Mouse (Mus musculus) hindbrain, embryonic 13.5 days (tissue): Measurements from ENCODE around the gene Pik3r5. TPM values are rescaled to one million over a fixed set of nuclear protein-coding genes. Genes with fewer than 3 reads are reported as not detected.
A peak's percentile ranks its signal among the peaks of the same experiment; 100 is the strongest.

Experiments
- ATAC-seq: fragments of 200-750 bp; cut with Nextera tagmentation; 2 replicates; pipeline ENCODE4 v1.8.0; 2017; ENCODE audit warnings: moderate TSS enrichment; ENCODE audit not compliant: low FRiP score
- H3K27ac ChIP-seq: fragments of 300-500 bp; sonication (generic); 2 replicates; pipeline ENCODE4 v1.5.1; 2015; ENCODE audit warnings: inconsistent platforms, mild to moderate bottlenecking, moderate library complexity
- H3K27me3 ChIP-seq: fragments of 300-500 bp; sonication (generic); 2 replicates; pipeline ENCODE4 v1.6.1; 2015; ENCODE audit warnings: mild to moderate bottlenecking, inconsistent platforms
- H3K36me3 ChIP-seq: fragments of 300-500 bp; sonication (generic); 2 replicates; pipeline ENCODE4 v1.6.1; 2015; ENCODE audit warnings: mild to moderate bottlenecking, inconsistent platforms
- H3K4me1 ChIP-seq: fragments of 300-500 bp; sonication (generic); replicated peaks from 2 replicates; pipeline ENCODE4 v1.6.1; 2015; ENCODE audit warnings: inconsistent platforms
- H3K4me2 ChIP-seq: fragments of 300-500 bp; sonication (generic); 2 replicates; pipeline ENCODE4 v1.6.1; 2015; ENCODE audit warnings: inconsistent platforms, mild to moderate bottlenecking, moderate library complexity
- H3K4me3 ChIP-seq: fragments of 300-500 bp; sonication (generic); 2 replicates; pipeline ENCODE4 v1.5.1; 2015; ENCODE audit warnings: mild to moderate bottlenecking, inconsistent platforms
- H3K9ac ChIP-seq: fragments of 300-500 bp; sonication (generic); 2 replicates; pipeline ENCODE4 v1.6.1; 2015; ENCODE audit warnings: mild to moderate bottlenecking, inconsistent platforms
- H3K9me3 ChIP-seq: fragments of 300-500 bp; sonication (generic); 2 replicates; pipeline ENCODE4 v1.6.1; 2016; ENCODE audit warnings: inconsistent platforms
- WGBS: fragments of 180-500 bp; shearing (Covaris S2); methylation state at CpG from one replicate; pipeline ENCODE4 v1.1.7; 2015; 5-methylcytosine and 5-hydroxymethylcytosine counted together
- polyA plus RNA-seq: library from polyadenylated mRNA; unstranded; fragments of >200 nt; fragmentation: Nextera tagmentation; extraction: Ambion mirVana; gene quantifications from 2 replicates; pipeline ENCODE4 v1.2.1, GENCODE M21; 2015

Gene Pik3r5
- polyA plus RNA-seq, 1 experiment from 2014 or later, result 0.97 TPM

DNA sequence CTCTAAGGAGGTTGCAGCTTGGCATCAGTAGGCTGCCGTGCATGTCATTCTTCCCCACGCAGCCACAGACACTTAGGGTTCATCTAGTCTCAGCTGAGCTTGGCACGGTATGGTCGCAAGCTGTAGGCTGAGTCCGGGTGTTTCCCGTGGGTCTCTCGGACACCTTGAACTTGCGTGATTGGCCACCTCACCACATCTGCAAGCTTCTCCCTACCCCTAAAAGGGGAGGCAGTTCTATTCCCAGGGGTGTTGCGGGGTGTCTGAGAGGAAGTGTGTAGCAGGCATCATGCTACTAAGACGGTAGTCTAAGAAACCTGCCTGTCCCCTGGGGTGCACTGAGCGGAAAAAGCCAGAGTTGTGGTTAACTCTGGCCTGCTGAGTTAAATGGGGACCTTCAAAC, 66.6 kb downstream of the Pik3r5 start:
- ATAC-seq, result no peak
- no peak overlapping the region for H3K9ac ChIP-seq

DNA sequence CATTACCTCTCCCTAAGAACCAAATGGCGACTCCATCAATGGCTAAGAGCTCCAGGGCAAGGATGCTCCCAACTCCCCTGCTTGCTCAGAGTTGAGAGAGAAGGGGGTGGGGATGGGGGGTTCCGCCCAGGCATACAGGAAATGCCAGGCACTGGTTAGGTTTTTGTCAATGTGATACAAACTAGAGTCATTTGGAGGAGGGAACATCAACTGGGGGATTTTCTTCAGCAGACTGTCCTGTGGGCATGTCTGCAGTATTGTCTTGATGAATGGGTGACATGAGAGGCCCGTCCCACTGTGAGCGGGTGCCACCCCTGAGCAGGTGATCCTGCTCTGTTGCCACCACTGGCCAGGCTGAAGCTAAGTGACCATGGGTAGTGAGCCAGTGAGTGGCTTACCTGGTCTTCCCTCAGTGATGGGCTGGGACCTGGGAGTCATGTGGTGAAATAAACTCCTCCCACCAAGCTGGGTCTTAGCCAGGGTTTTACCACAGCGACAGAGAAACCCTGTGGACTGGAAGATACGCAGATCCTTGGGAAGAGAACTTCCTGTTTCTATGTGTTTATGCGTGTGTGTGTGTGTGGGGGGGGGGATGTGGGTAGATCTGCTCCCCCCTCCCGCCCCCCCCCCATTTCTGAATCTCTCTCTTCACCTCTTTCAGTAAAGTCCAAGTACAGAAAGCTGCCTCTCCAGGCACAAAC, 67.2 kb downstream of the Pik3r5 start:
- Histone ChIP-seq H3K9ac (no peak overlapping the region), H3K9me3 (no peaks in the 10 kb centered on the region), H3K4me2 (no peak overlapping the region), H3K27ac (no peak overlapping the region), H3K36me3 (no peaks in the 10 kb centered on the region), H3K4me1 (peaks cover 6% of the 10 kb centered on the region; the same call in 1 of the 2 replicates), H3K4me3 (no peak overlapping the region), H3K27me3 (no peaks in the 10 kb centered on the region)
- ATAC-seq, result no peak
- WGBS, result 69% methylated on average over 8 of the region's 8 CpGs

More for the DNA sequence above, 66.6 kb downstream of the Pik3r5 start:
- Histone ChIP-seq H3K27me3 (no peaks in the 10 kb centered on the region), H3K4me3 (no peak overlapping the region), H3K4me2 (no peak overlapping the region), H3K4me1 (peaks cover 6% of the 10 kb centered on the region; the same call in 1 of the 2 replicates), H3K9me3 (no peaks in the 10 kb centered on the region), H3K27ac (no peak overlapping the region), H3K36me3 (no peaks in the 10 kb centered on the region)
- WGBS, result 89% methylated on average over 11 of the region's 11 CpGs

GRCm38 (mm10) chr11:68500949-68501350, 69.0 kb downstream of the Pik3r5 start:
- no peak for ATAC-seq
- H3K9ac ChIP-seq, result no peak overlapping the region
- H3K9me3 ChIP-seq, result no peaks in the 10 kb centered on the region
- no peak overlapping the region for H3K27ac ChIP-seq
- WGBS, result 64% methylated on average over 14 of the region's 14 CpGs
- H3K4me1 ChIP-seq, result peaks cover 6% of the 10 kb centered on the region; the same call in 1 of the 2 replicates
- H3K4me2 ChIP-seq, result no peak overlapping the region
- no peak overlapping the region for H3K4me3 ChIP-seq
- H3K27me3 ChIP-seq, result no peaks in the 10 kb centered on the region
- H3K36me3 ChIP-seq, result no peaks in the 10 kb centered on the region

GRCm38 (mm10) chr11:68502408-68502807, 70.5 kb downstream of the Pik3r5 start:
- Histone ChIP-seq H3K36me3 (no peaks in the 10 kb centered on the region), H3K27me3 (no peaks in the 10 kb centered on the region), H3K27ac (no peak overlapping the region), H3K4me1 (peaks cover 6% of the 10 kb centered on the region; the same call in 1 of the 2 replicates), H3K9me3 (no peaks in the 10 kb centered on the region), H3K4me3 (no peak overlapping the region), H3K4me2 (no peak overlapping the region), H3K9ac (no peak overlapping the region)
- no peak for ATAC-seq
- 72% methylated on average over 2 of the region's 2 CpGs for WGBS

- Histone ChIP-seq H3K36me3 (no peaks in the 10 kb centered on the region), H3K9me3 (no peaks in the 10 kb centered on the region), H3K4me1 (peaks cover 6% of the 10 kb centered on the region; the same call in 1 of the 2 replicates), H3K9ac (no peak within 1 kb of the TSS), H3K27me3 (no peaks in the 10 kb centered on the region), H3K4me3 (no peak within 1 kb of the TSS; the same call in 1 of the 2 replicates), H3K27ac (no peak within 1 kb of the TSS), H3K4me2 (0 out of 2 replicates have a peak within 1 kb of the TSS, but pooled peaks have one; percentile 11)
- WGBS, result 84% methylated on average over 8 of the region's 8 CpGs
- ATAC-seq, result no peak
Observed at GRCm38 (mm10) chr11:68502902-68503629, 71.1 kb downstream of the Pik3r5 start, which contains the start of gene Pik3r6. Gene Pik3r6 (plus strand): TSS chr11:68503019.

GRCm38 (mm10) chr11:68504913-68505312, 73.0 kb downstream of the Pik3r5 start:
- H3K4me3 ChIP-seq, result no peak overlapping the region
- no peak for ATAC-seq
- no peaks in the 10 kb centered on the region for H3K9me3 ChIP-seq
- peaks cover 6% of the 10 kb centered on the region; the same call in 1 of the 2 replicates for H3K4me1 ChIP-seq
- WGBS, result 85% methylated on average over 11 of the region's 11 CpGs
- no peaks in the 10 kb centered on the region for H3K36me3 ChIP-seq
- no peak overlapping the region for H3K9ac ChIP-seq
- H3K4me2 ChIP-seq, result no peak overlapping the region
- no peak overlapping the region for H3K27ac ChIP-seq
- H3K27me3 ChIP-seq, result no peaks in the 10 kb centered on the region

DNA sequence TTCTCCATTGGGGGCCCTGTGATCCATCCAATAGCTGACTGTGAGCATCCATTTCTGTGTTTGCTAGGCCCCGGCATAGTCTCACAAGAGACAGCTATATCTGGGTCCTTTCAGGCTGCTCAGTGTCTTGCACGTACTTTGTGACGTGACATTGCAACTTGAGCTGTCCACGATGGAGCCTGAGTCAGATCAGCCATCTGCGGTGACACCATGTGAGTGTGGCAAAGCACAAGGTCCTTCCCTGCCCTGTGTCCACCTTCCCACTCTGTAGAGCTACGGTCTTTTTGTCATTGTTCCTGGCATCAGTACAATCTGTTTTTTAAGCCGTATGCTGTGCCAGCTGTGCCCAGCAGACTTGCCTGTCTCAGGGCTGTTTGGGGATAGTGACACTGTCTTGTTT, 75.3 kb downstream of the Pik3r5 start:
- no peak overlapping the region for H3K4me3 ChIP-seq
- no peak overlapping the region for H3K4me2 ChIP-seq
- no peaks in the 10 kb centered on the region for H3K27me3 ChIP-seq
- no peak overlapping the region for H3K27ac ChIP-seq
- no peaks in the 10 kb centered on the region for H3K36me3 ChIP-seq
- 89% methylated on average over 7 of the region's 7 CpGs for WGBS
- H3K4me1 ChIP-seq, result no peaks in the 10 kb centered on the region
- H3K9me3 ChIP-seq, result no peaks in the 10 kb centered on the region
- no peak overlapping the region for H3K9ac ChIP-seq
- no peak for ATAC-seq

- Histone ChIP-seq H3K4me2 (no peak overlapping the region), H3K36me3 (no peaks in the 10 kb centered on the region), H3K4me1 (no peaks in the 10 kb centered on the region), H3K9me3 (no peaks in the 10 kb centered on the region), H3K9ac (no peak overlapping the region), H3K27me3 (no peaks in the 10 kb centered on the region), H3K27ac (no peak overlapping the region), H3K4me3 (no peak overlapping the region)
- ATAC-seq, result no peak
- WGBS, result 76% methylated on average over 5 of the region's 5 CpGs
Observed at GRCm38 (mm10) chr11:68508619-68509018, 76.7 kb downstream of the Pik3r5 start.

DNA sequence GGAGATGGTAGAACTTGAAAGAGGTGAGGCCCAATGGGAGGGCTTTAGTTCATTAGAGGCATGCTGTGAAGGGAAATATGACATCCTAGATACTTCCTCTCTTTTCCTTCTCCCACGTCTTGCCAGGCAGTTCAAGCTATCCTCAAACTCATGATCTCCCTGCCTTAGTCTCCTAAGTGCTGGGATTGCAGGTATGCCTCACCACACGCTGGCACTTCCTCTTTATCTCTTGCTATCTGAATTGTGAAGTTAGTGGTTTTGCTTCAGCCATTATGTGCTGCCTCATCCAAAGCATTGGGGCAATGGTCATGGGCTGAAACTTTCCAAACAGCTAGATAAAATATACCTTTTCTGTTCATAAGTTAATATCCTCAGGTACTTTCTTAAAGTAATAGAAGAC, 77.3 kb downstream of the Pik3r5 start:
- Histone ChIP-seq H3K27me3 (no peaks in the 10 kb centered on the region), H3K9me3 (no peaks in the 10 kb centered on the region), H3K27ac (no peak overlapping the region), H3K9ac (no peak overlapping the region), H3K4me3 (no peak overlapping the region), H3K4me2 (no peak overlapping the region), H3K36me3 (no peaks in the 10 kb centered on the region), H3K4me1 (no peaks in the 10 kb centered on the region)
- no peak for ATAC-seq
- 84% methylated on average over 2 of the region's 2 CpGs for WGBS

DNA sequence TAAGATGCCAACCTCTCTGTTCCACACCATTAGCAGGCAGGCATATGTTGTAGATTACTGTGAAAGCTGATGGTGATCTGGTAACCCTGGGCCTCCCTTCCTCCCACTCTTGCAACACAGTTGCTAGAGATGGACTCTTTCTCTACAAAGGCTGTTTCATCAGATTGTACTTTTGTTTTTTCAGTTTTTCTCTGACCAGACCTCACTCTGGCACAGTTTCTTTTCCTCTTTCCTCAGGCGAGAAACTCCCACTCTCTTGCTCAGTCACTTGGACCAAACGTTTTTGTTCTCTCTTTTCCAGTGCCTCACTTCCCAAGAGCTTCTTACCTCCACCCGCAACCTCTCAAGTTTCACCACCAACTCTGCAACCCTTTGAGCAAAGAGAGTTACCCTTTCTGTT, 82.0 kb downstream of the Pik3r5 start:
- H3K27ac ChIP-seq, result no peak overlapping the region
- no peaks in the 10 kb centered on the region for H3K9me3 ChIP-seq
- no peak overlapping the region for H3K9ac ChIP-seq
- WGBS, result 45% methylated on average over 3 of the region's 3 CpGs
- no peaks in the 10 kb centered on the region for H3K27me3 ChIP-seq
- ATAC-seq, result no peak
- H3K4me2 ChIP-seq, result no peak overlapping the region
- H3K4me1 ChIP-seq, result no peaks in the 10 kb centered on the region
- H3K4me3 ChIP-seq, result no peak overlapping the region
- no peaks in the 10 kb centered on the region for H3K36me3 ChIP-seq

- H3K36me3 ChIP-seq, result no peaks in the 10 kb centered on the region
- no peak overlapping the region for H3K4me3 ChIP-seq
- H3K4me2 ChIP-seq, result no peak overlapping the region
- no peaks in the 10 kb centered on the region for H3K27me3 ChIP-seq
- H3K9me3 ChIP-seq, result peaks cover 7% of the 10 kb centered on the region; the same call in 1 of the 2 replicates
- WGBS, result 93% methylated on average over 4 of the region's 4 CpGs
- no peak overlapping the region for H3K9ac ChIP-seq
- H3K27ac ChIP-seq, result no peak overlapping the region
- ATAC-seq, result no peak
- no peaks in the 10 kb centered on the region for H3K4me1 ChIP-seq
Observed at GRCm38 (mm10) chr11:68519362-68519761, 87.4 kb downstream of the Pik3r5 start.

- Histone ChIP-seq H3K9me3 (peaks cover 7% of the 10 kb centered on the region; the same call in 1 of the 2 replicates), H3K36me3 (no peaks in the 10 kb centered on the region), H3K9ac (no peak overlapping the region), H3K27me3 (no peaks in the 10 kb centered on the region), H3K4me2 (no peak overlapping the region), H3K4me1 (no peaks in the 10 kb centered on the region), H3K4me3 (no peak overlapping the region), H3K27ac (no peak overlapping the region)
- 96% methylated on average over 5 of the region's 5 CpGs for WGBS
- no peak for ATAC-seq
Observed at GRCm38 (mm10) chr11:68519815-68520214, 87.9 kb downstream of the Pik3r5 start.
